Mouse (Mus musculus) olfactory bulb, adult 2 months (tissue): Measurements from ENCODE around the gene Slit3.

Experiments used
- CTCF ChIP-seq: fragments of 200-500 bp; IDR thresholded peaks from 2 replicates; pipeline ENCODE4 v1.5.1; 2012; ENCODE audit warnings: low read depth, mild to moderate bottlenecking, low read length, moderate library complexity; ENCODE audit not compliant: insufficient read depth
- POLR2A ChIP-seq: fragments of 200-500 bp; IDR thresholded peaks from 2 replicates; pipeline ENCODE4 v1.6.1; 2012; ENCODE audit warnings: mild to moderate bottlenecking, low read depth, low read length, moderate library complexity; ENCODE audit not compliant: insufficient read depth

DNA sequence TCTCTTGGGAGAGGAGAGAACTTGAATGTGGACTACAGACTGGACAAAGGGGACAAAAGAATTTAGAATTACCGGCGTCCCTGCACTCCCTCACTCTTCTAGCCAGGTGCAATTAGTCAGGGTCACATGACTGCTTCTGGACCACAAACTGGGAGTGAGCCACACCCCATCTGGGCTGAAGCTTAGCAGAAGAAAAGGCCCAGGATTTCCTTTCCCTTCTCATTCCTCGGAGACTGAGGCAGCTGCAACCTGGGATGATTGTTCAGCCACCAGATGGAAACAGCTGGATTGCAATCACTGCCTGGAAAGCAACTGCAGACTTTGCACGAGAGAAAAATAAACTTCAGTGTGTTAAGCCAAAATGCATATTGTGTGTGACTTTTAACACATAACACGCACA lies 35.0 kb upstream of the Slit3 start:
- TF ChIP-seq POLR2A = no peak
- no peak for TF ChIP-seq CTCF
